In the genomic region with DNA sequence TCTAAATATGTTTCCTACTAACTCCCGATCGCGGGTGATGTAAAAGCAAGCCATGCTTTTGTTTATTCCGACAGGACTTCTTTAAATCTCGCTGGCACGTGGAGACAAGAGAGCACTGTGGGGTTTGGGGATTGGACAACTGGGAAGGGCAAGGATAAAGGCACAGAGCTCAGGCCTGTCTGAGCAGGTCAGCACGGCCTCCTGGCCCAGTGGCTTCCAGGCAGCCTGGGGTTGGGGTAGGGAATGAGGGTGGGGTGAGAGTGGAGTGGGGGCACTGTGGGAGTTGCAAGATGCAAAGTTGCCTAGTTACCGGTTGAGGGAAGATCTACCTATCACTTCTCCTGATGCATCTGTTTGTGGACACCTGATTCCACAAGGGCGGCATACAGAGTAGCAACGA, we compare ENCODE assay signal across 30 mouse cellular contexts.
DNase-seq lines count a peak whose midpoint lies in the region; ATAC-seq lines count a peak whose summit lies in the region.
"Had no signal": no experiment of that assay in that cellular context is flagged by ENCODE, and none has a peak within 500 bp of the region (broad histone marks: within the 10 kb centered on the region; RNA-seq: fewer than 3 reads in every experiment).

No protein-coding gene starts in this region.

- DNase-seq in forebrain, embryonic 14.5 days (ENCODE audit: low spot score) = no peak
- no peak for DNase-seq in hindbrain, embryonic 11.5 days (ENCODE audit: low spot score)
- DNase-seq in midbrain, embryonic 14.5 days = no peak
- DNase-seq in right cerebral cortex, postnatal 10 days (ENCODE audit: low spot score in 2 of 2) = no peak
- DNase-seq: adrenal gland, postnatal 10 days; cerebellum, adult 8-10 months; cerebellum, postnatal 25 days; gastrocnemius, postnatal 25 days; heart, adult 11 months; kidney, adult 9 months; kidney, postnatal 25 days; liver; lung, adult 2 months; lung, postnatal 14 days; right cerebral cortex, adult 18-20 months; right cerebral cortex, postnatal 4 days; thymus, adult 18-20 months; thymus, postnatal 25 days had no signal

- no peaks in the 10 kb centered on the region for H3K4me1 ChIP-seq in forebrain, embryonic 14.5 days (ENCODE audit: control insufficient read depth, insufficient read depth, low read length)
- H3K4me1 ChIP-seq in forebrain, embryonic 12.5 days = peaks cover 1% of the 10 kb centered on the region; the same call in 1 of the 2 replicates
- H3K4me1 ChIP-seq in hindbrain, embryonic 16.5 days (ENCODE audit: control insufficient read depth, insufficient read depth, low read depth, low read length) = no peaks in the 10 kb centered on the region; the same call in 1 of the 2 replicates
- H3K4me1 ChIP-seq in hindbrain, embryonic 11.5 days (replicated peaks; ENCODE audit: control insufficient read depth, insufficient read depth, low read length) = no peaks in the 10 kb centered on the region
- H3K4me1 ChIP-seq in midbrain, embryonic 16.5 days (ENCODE audit: control insufficient read depth, insufficient read depth, low read length) = peaks cover 7% of the 10 kb centered on the region; the same call in 1 of the 2 replicates
- H3K4me1 ChIP-seq in midbrain, embryonic 14.5 days (ENCODE audit: control insufficient read depth, insufficient read depth, low read length) = 0 out of 2 replicates have a peak, but pooled peaks cover 3% of the 10 kb centered on the region

- no peak overlapping the region for H3K9ac ChIP-seq in forebrain, embryonic 14.5 days (ENCODE audit: low read length)
- H3K9ac ChIP-seq in forebrain, embryonic 12.5 days = no peak overlapping the region
- no peak overlapping the region for H3K9ac ChIP-seq in hindbrain, embryonic 16.5 days (ENCODE audit: low read depth, low read length)
- H3K9ac ChIP-seq in hindbrain, embryonic 11.5 days (ENCODE audit: low read depth, low read length) = no peak overlapping the region
- H3K9ac ChIP-seq in midbrain, embryonic 16.5 days (ENCODE audit: low read depth, low read length) = no peak overlapping the region
- H3K9ac ChIP-seq in midbrain, embryonic 14.5 days (replicated peaks; ENCODE audit: low read length) = no peak overlapping the region
- H3K9ac ChIP-seq: embryonic facial prominence, embryonic 15.5 days; heart, embryonic 15.5 days; liver, embryonic 14.5 days had no signal

- ATAC-seq in forebrain, embryonic 14.5 days = peak; percentile 40; the same call in 1 of the 2 replicates
- ATAC-seq in forebrain, embryonic 12.5 days (ENCODE audit: low FRiP score) = no peak
- ATAC-seq in hindbrain, embryonic 16.5 days = 0 out of 2 replicates have a peak, but pooled peaks have one; percentile 29
- no peak for ATAC-seq in hindbrain, embryonic 11.5 days (ENCODE audit: low FRiP score)
- 0 out of 2 replicates have a peak, but pooled peaks have one; percentile 34 for ATAC-seq in midbrain, embryonic 16.5 days
- no peak for ATAC-seq in midbrain, embryonic 14.5 days (ENCODE audit: low FRiP score, low TSS enrichment)
- ATAC-seq: intestine, postnatal 0 days had no signal

- H3K27me3 ChIP-seq in forebrain, embryonic 14.5 days (replicated peaks; ENCODE audit: control insufficient read depth, insufficient read depth, low read length) = no peaks in the 10 kb centered on the region
- H3K27me3 ChIP-seq in forebrain, embryonic 12.5 days = no peaks in the 10 kb centered on the region
- no peaks in the 10 kb centered on the region for H3K27me3 ChIP-seq in hindbrain, embryonic 16.5 days (replicated peaks; ENCODE audit: control insufficient read depth, insufficient read depth, low read length)
- no peaks in the 10 kb centered on the region for H3K27me3 ChIP-seq in hindbrain, embryonic 11.5 days (ENCODE audit: control insufficient read depth, insufficient read depth, low read length)
- no peaks in the 10 kb centered on the region for H3K27me3 ChIP-seq in midbrain, embryonic 16.5 days (ENCODE audit: control insufficient read depth, insufficient read depth, low read depth, low read length)
- H3K27me3 ChIP-seq in midbrain, embryonic 14.5 days (ENCODE audit: control insufficient read depth, insufficient read depth, low read length) = no peaks in the 10 kb centered on the region
- H3K27me3 ChIP-seq: embryonic facial prominence, embryonic 15.5 days; heart, embryonic 15.5 days had no signal

- H3K4me2 ChIP-seq in forebrain, embryonic 14.5 days (ENCODE audit: low read length) = no peak overlapping the region
- no peak overlapping the region for H3K4me2 ChIP-seq in forebrain, embryonic 12.5 days
- H3K4me2 ChIP-seq in hindbrain, embryonic 16.5 days (ENCODE audit: low read length) = no peak overlapping the region
- H3K4me2 ChIP-seq in hindbrain, embryonic 11.5 days (replicated peaks; ENCODE audit: low read depth, low read length) = no peak overlapping the region
- H3K4me2 ChIP-seq in midbrain, embryonic 16.5 days (ENCODE audit: low read length) = no peak overlapping the region
- no peak overlapping the region for H3K4me2 ChIP-seq in midbrain, embryonic 14.5 days (ENCODE audit: low read length)
- H3K4me2 ChIP-seq: embryonic facial prominence, embryonic 15.5 days; heart, embryonic 15.5 days had no signal

- WGBS in forebrain, embryonic 14.5 days = 76% methylated on average over 10 of the region's 10 CpGs
- 77% methylated on average over 10 of the region's 10 CpGs for WGBS in forebrain, embryonic 12.5 days
- 70% methylated on average over 10 of the region's 10 CpGs for WGBS in hindbrain, embryonic 16.5 days
- 80% methylated on average over 10 of the region's 10 CpGs for WGBS in hindbrain, embryonic 11.5 days
- WGBS in midbrain, embryonic 16.5 days = 70% methylated on average over 10 of the region's 10 CpGs
- WGBS in midbrain, embryonic 14.5 days = 70% methylated on average over 10 of the region's 10 CpGs

- no peak overlapping the region for H3K27ac ChIP-seq in forebrain, embryonic 14.5 days (ENCODE audit: low read depth, low read length)
- H3K27ac ChIP-seq in forebrain, embryonic 12.5 days = no peak overlapping the region
- H3K27ac ChIP-seq in hindbrain, embryonic 16.5 days (ENCODE audit: low read depth, low read length) = no peak overlapping the region
- no peak overlapping the region for H3K27ac ChIP-seq in hindbrain, embryonic 11.5 days (ENCODE audit: low read depth, low read length)
- H3K27ac ChIP-seq in midbrain, embryonic 16.5 days (ENCODE audit: low read length) = no peak overlapping the region
- H3K27ac ChIP-seq in midbrain, embryonic 14.5 days (replicated peaks; ENCODE audit: low read depth, low read length) = no peak overlapping the region
- H3K27ac ChIP-seq: embryonic facial prominence, embryonic 10.5 days; embryonic facial prominence, embryonic 15.5 days; heart, embryonic 10.5 days; heart, embryonic 15.5 days; liver, embryonic 14.5 days; midbrain, embryonic 10.5 days; stomach, postnatal 0 days had no signal

- no peak overlapping the region for H3K4me3 ChIP-seq in forebrain, embryonic 14.5 days (ENCODE audit: low read depth, low read length)
- H3K4me3 ChIP-seq in forebrain, embryonic 12.5 days (replicated peaks) = no peak overlapping the region
- no peak overlapping the region for H3K4me3 ChIP-seq in hindbrain, embryonic 16.5 days (ENCODE audit: low read length)
- H3K4me3 ChIP-seq in hindbrain, embryonic 11.5 days (ENCODE audit: low read depth, low read length) = no peak overlapping the region
- no peak overlapping the region for H3K4me3 ChIP-seq in midbrain, embryonic 16.5 days (ENCODE audit: low read depth, low read length)
- H3K4me3 ChIP-seq in midbrain, embryonic 14.5 days (replicated peaks; ENCODE audit: low read depth, low read length) = no peak overlapping the region
- H3K4me3 ChIP-seq: embryonic facial prominence, embryonic 10.5 days; embryonic facial prominence, embryonic 15.5 days; heart, embryonic 10.5 days; heart, embryonic 15.5 days; midbrain, embryonic 10.5 days had no signal

- H3K9me3 ChIP-seq in forebrain, embryonic 14.5 days (replicated peaks; ENCODE audit: control insufficient read depth, low read length) = peaks cover 2% of the 10 kb centered on the region; the same call in 1 of the 2 replicates
- no peaks in the 10 kb centered on the region for H3K9me3 ChIP-seq in forebrain, embryonic 12.5 days
- H3K9me3 ChIP-seq in hindbrain, embryonic 16.5 days (ENCODE audit: control insufficient read depth, low read length) = no peaks in the 10 kb centered on the region
- H3K9me3 ChIP-seq in hindbrain, embryonic 11.5 days (ENCODE audit: control insufficient read depth, low read length) = no peaks in the 10 kb centered on the region
- H3K9me3 ChIP-seq in midbrain, embryonic 16.5 days (replicated peaks; ENCODE audit: control insufficient read depth, low read length, poor library complexity, severe bottlenecking) = no peaks in the 10 kb centered on the region
- H3K9me3 ChIP-seq in midbrain, embryonic 14.5 days (ENCODE audit: control insufficient read depth, low read length) = no peaks in the 10 kb centered on the region
- H3K9me3 ChIP-seq: embryonic facial prominence, embryonic 10.5 days; embryonic facial prominence, embryonic 15.5 days; G1E; heart, embryonic 10.5 days; heart, embryonic 15.5 days; midbrain, embryonic 10.5 days had no signal

- peaks cover 7% of the 10 kb centered on the region; the same call in 1 of the 2 replicates for H3K36me3 ChIP-seq in forebrain, embryonic 14.5 days (ENCODE audit: control insufficient read depth, insufficient read depth, low read length)
- H3K36me3 ChIP-seq in forebrain, embryonic 12.5 days (replicated peaks) = peaks cover 12% of the 10 kb centered on the region
- 0 out of 2 replicates have a peak, but pooled peaks cover 3% of the 10 kb centered on the region for H3K36me3 ChIP-seq in hindbrain, embryonic 16.5 days (ENCODE audit: control insufficient read depth, insufficient read depth, low read length)
- no peaks in the 10 kb centered on the region for H3K36me3 ChIP-seq in hindbrain, embryonic 11.5 days (ENCODE audit: control insufficient read depth, insufficient read depth, low read length)
- no peaks in the 10 kb centered on the region for H3K36me3 ChIP-seq in midbrain, embryonic 16.5 days (ENCODE audit: control insufficient read depth, insufficient read depth, low read length)
- peaks cover 8% of the 10 kb centered on the region; the same call in 1 of the 2 replicates for H3K36me3 ChIP-seq in midbrain, embryonic 14.5 days (ENCODE audit: control insufficient read depth, insufficient read depth, low read length)
- H3K36me3 ChIP-seq: embryonic facial prominence, embryonic 15.5 days; G1E; heart, embryonic 15.5 days had no signal

Comparison
In these comparisons a context has a peak if more than half of its experiments do, and no peak if none do; other contexts are left out.
1. ATAC-seq: peak in forebrain, embryonic 14.5 days (single experiment), hindbrain, embryonic 16.5 days (single experiment) and midbrain, embryonic 16.5 days (single experiment); none in forebrain, embryonic 12.5 days (single experiment), hindbrain, embryonic 11.5 days (single experiment) and midbrain, embryonic 14.5 days (single experiment).